Mouse (Mus musculus) heart, embryonic 14.5 days (tissue): ENCODE measurements around the gene Zdhhc5. TPM values are rescaled to one million over a fixed set of nuclear protein-coding genes. Genes with fewer than 3 reads are reported as not detected.
"Not testable (repeated sequence)": the region's sequence is repeated elsewhere in the genome, so short reads cannot be mapped to it uniquely, and the experiment has no call there.

Source experiments
- ATAC-seq: fragments of 200-750 bp; cut with Nextera tagmentation; 2 replicates; pipeline ENCODE4 v1.8.0; 2017; ENCODE audit warnings: low read depth, moderate TSS enrichment; ENCODE audit not compliant: insufficient number of reproducible peaks, insufficient read depth, low FRiP score
- H3K27ac ChIP-seq, 2 experiments: fragments of 200-500 bp in 1 of 2; fragments of 300-500 bp in 1 of 2; sonication (generic) in 1 of 2; replicated peaks in 1 of 2; 2 replicates each; pipeline ENCODE4 v1.5.1; 2012 to 2014; ENCODE audit warnings: low read depth in 2 of 2, low read length in 2 of 2, control low read depth in 1 of 2, mild to moderate bottlenecking in 1 of 2, mixed read lengths in 1 of 2; ENCODE audit not compliant: control insufficient read depth in 1 of 2, insufficient read depth in 1 of 2
- H3K27me3 ChIP-seq: fragments of 300-500 bp; sonication (generic); 2 replicates; pipeline ENCODE4 v1.6.1; 2014; ENCODE audit warnings: mild to moderate bottlenecking, low read length, control low read depth; ENCODE audit not compliant: control insufficient read depth, insufficient read depth
- H3K36me3 ChIP-seq: fragments of 300-500 bp; sonication (generic); 2 replicates; pipeline ENCODE4 v1.6.1; 2014; ENCODE audit warnings: mild to moderate bottlenecking, control low read depth, low read length, mixed read lengths; ENCODE audit not compliant: control insufficient read depth, insufficient read depth
- H3K4me1 ChIP-seq, 2 experiments: fragments of 200-500 bp in 1 of 2; fragments of 300-500 bp in 1 of 2; sonication (generic) in 1 of 2; 2 replicates each; pipeline ENCODE4 v1.6.1; 2012 to 2014; ENCODE audit warnings: low read length in 2 of 2, control low read depth in 1 of 2, mixed read lengths in 1 of 2; ENCODE audit not compliant: control insufficient read depth in 2 of 2, insufficient read depth in 2 of 2
- H3K4me2 ChIP-seq: fragments of 300-500 bp; sonication (generic); 2 replicates; pipeline ENCODE4 v1.6.1; 2014; ENCODE audit warnings: mild to moderate bottlenecking, low read length
- H3K4me3 ChIP-seq, 2 experiments: fragments of 200-500 bp in 1 of 2; fragments of 300-500 bp in 1 of 2; sonication (generic) in 1 of 2; 2 replicates each; pipeline ENCODE4 v1.5.1; 2012 to 2014; ENCODE audit warnings: low read length in 2 of 2, mild to moderate bottlenecking in 2 of 2, control low read depth in 1 of 2, low read depth in 1 of 2, moderate library complexity in 1 of 2; ENCODE audit not compliant: control insufficient read depth in 1 of 2, insufficient read depth in 1 of 2
- H3K9ac ChIP-seq: fragments of 300-500 bp; sonication (generic); 2 replicates; pipeline ENCODE4 v1.6.1; 2014; ENCODE audit warnings: mild to moderate bottlenecking, low read length
- H3K9me3 ChIP-seq: fragments of 300-500 bp; sonication (generic); 2 replicates; pipeline ENCODE4 v1.6.1; 2016; ENCODE audit warnings: low read length, control low read depth; ENCODE audit not compliant: control insufficient read depth
- WGBS: fragments of 180-500 bp; shearing (Covaris S2); extraction: QIAGEN DNeasy Blood & Tissue Kit; methylation state at CpG from one replicate; pipeline ENCODE4 v1.1.7; 2014; 5-methylcytosine and 5-hydroxymethylcytosine counted together
- polyA plus RNA-seq: library from polyadenylated mRNA; unstranded; fragments of >200 nt; fragmentation: Nextera tagmentation; extraction: Ambion mirVana; gene quantifications from 2 replicates; pipeline ENCODE4 v1.2.1, GENCODE M21; 2014

Zdhhc5 gene
- polyA plus RNA-seq, 1 experiment from 2014 or later = 27.1 TPM

GRCm38 (mm10) chr2:84688080-84688844 is 26.7 kb downstream of the Zdhhc5 start:
- Histone ChIP-seq H3K27me3 (no peaks in the 10 kb centered on the region), H3K27ac (no peak overlapping the region), H3K9me3 (0 out of 2 replicates have a peak, but pooled peaks cover 3% of the 10 kb centered on the region), H3K36me3 (peaks cover 84% of the 10 kb centered on the region), H3K9ac (no peak overlapping the region), H3K4me3 (no peak overlapping the region), H3K4me1 (no peaks in the 10 kb centered on the region), H3K4me2 (no peak overlapping the region)
- WGBS = 56% methylated on average over 2 of the region's 2 CpGs
- no peak for ATAC-seq

DNA sequence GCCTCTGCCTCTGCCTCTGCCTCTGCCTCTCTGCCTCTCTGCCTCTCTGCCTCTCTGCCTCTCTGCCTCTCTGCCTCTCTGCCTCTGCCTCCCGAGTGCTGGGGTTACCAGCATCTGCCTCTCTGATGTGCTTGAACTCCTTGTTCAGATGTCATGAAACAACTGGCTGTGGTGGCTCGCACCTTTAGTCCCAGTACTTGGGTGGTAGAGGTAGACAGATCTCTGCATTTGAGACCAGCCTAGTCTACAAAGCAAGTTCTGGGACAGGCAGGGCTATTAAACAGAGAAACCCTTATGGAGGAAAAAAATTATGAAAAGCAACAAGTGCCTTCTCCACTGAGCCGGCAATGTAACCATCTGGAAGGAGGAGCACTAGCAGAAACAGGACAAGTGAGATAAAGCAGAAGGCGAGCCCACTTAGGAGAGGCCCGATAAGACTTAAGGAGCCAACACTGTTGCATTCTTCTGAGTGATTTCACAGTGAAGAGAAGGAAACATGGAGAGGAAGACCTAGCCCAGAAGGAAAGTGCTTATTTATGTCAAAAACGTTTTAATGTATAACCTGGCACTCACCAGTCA is 32.3 kb downstream of the Zdhhc5 start:
- Histone ChIP-seq H3K4me2 (no peak overlapping the region), H3K9ac (no peak overlapping the region), H3K27ac (peak overlapping the region in 1 of 2 experiments; percentile 33; a peak in 1 of 4 replicates), H3K4me3 (no peak overlapping the region), H3K9me3 (0 out of 2 replicates have a peak, but pooled peaks cover 3% of the 10 kb centered on the region), H3K36me3 (peaks cover 39% of the 10 kb centered on the region), H3K4me1 (peaks cover 0 to 7% of the 10 kb centered on the region in 2 experiments; a peak in 1 of 4 replicates), H3K27me3 (no peaks in the 10 kb centered on the region)
- ATAC-seq = no peak
- WGBS = 20% methylated on average over 6 of the region's 6 CpGs

DNA sequence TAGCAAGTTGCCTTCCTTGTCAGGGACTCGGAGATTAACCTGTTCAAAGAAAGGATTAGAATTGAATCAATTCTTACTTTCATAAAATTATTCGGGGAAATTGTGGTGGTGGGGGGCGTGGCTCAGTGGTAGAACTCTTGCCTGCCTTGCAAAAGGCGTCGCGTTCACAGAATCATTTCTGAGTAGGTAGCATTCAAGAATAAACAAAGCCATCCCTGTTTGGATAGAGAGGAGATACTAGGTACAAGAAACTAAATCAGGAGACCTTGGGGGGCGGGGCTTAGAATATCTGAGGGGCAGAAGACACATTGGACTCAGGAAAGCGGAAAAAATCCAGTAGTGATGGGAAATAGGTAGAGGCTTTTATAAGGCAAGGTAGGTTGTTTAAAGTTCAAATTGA is 36.0 kb downstream of the Zdhhc5 start, which contains the start of gene Tmx2:
Gene Tmx2 (minus strand): TSS at position 125 of the 400 bp plus-strand sequence.
- Histone ChIP-seq H3K4me3 (peak within 1 kb of the TSS; percentile 81 to 88), H3K4me1 (peaks cover 0 to 20% of the 10 kb centered on the region in 2 experiments; a peak in 2 of 4 replicates), H3K4me2 (peak within 1 kb of the TSS; percentile 85), H3K36me3 (peaks cover 38% of the 10 kb centered on the region), H3K27ac (peak within 1 kb of the TSS in 1 of 2 experiments; percentile 61; a peak in 2 of 4 replicates), H3K9ac (peak within 1 kb of the TSS; percentile 87), H3K9me3 (no peaks in the 10 kb centered on the region), H3K27me3 (no peaks in the 10 kb centered on the region)
- no peak for ATAC-seq
- WGBS = 15% methylated on average over 8 of the region's 8 CpGs

DNA sequence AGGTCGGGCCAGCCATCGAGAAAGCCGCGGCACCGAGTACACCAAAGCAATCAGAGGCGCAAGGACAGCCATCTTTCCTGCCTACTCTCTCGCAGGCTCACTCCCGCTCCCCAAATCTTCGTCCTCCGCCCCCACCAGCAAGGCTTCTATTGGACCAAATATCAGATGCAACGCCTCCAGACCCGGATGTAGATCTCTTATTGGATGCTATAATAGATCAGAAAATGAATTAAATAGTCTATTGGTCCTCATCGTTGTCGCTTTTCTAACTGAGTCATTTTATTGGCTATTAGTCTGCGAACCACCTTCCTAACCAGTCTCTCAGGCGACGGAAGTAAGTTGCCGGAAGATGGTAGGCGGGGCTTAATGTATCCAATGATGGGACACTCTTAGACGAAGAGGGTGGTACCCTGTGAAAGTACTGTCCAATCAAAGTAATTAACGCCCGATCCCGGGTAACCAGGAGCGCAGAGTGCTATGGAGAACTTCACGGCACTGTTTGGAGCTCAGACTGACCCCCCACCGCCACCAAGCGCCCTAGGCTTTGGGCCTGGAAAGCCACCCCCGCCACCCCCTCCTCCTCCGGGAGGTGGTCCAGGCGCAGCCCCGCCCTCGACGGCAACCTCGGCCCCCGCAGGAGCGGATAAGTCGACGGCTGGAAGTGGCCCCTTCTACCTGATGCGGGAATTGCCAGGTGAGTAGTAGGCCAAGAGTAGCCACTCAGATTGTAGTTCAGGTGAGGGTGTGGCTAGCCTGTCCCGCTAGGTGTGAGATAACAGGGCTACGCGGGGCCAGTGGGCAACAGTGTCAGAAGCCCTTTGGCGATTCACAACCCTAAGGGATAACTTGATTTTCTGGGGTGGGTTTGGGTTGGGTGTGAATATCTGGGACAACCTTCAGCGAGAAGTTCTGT is 36.8 kb downstream of the Zdhhc5 start, which contains the start of the genes Gm28635 and Med19:
Gene Gm28635 (minus strand): TSS at position 74 of the 913 bp plus-strand sequence.
Gene Med19 (plus strand): TSS at position 435 of the 913 bp plus-strand sequence.
- Histone ChIP-seq H3K9me3 (no peaks in the 10 kb centered on the region), H3K4me3 (peak within 1 kb of the TSS; percentile 81 to 88), H3K9ac (peak within 1 kb of the TSS; percentile 87), H3K4me2 (peak within 1 kb of the TSS; percentile 85), H3K36me3 (peaks cover 45% of the 10 kb centered on the region), H3K4me1 (peaks cover 0 to 20% of the 10 kb centered on the region in 2 experiments; a peak in 2 of 4 replicates), H3K27me3 (no peaks in the 10 kb centered on the region), H3K27ac (peak within 1 kb of the TSS; percentile 75 to 81)
- WGBS = under 1% methylated on average over 44 of the region's 44 CpGs
- ATAC-seq = peak; percentile 99

DNA sequence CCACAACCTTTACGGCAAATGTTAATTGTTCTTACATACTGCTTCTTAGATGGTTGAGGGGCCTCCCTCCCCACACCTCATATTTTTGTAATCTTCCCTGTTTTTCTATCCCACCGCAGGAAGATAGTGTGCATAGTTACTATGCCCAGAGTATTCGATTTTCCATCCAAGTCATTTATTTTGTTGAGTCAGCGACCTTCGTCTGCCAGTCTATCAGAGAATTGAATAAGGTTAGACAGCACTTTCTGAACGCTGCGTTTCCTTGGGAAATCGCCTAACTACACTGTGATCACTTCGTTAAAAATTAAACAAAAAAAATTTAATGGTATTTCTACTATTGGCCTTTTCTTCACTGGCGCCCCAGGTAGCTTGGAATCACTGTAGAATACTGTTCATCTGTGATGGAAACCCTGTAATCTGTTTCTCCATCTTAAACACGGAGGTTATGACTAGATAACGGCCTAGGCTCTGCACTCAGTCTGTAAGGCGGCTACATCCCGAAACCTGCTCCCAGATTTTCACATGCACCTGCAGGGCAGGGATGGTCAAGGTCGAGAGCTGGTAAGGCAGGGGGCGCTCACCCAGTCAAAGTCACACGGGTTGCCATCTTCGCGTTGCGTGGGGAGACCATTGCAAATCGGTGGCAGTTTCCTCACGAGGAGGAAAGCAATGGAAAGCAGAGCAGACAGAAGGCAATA is 37.6 kb downstream of the Zdhhc5 start:
- H3K9me3 ChIP-seq = no peaks in the 10 kb centered on the region
- peak overlapping the region; percentile 75 to 81 for H3K27ac ChIP-seq
- peaks cover 0 to 16% of the 10 kb centered on the region in 2 experiments; a peak in 2 of 4 replicates for H3K4me1 ChIP-seq
- no peaks in the 10 kb centered on the region for H3K27me3 ChIP-seq
- peak overlapping the region; percentile 79 for H3K4me2 ChIP-seq
- peak; percentile 45 for ATAC-seq
- peak overlapping the region; percentile 69 to 81 for H3K4me3 ChIP-seq
- peak overlapping the region; percentile 82 for H3K9ac ChIP-seq
- H3K36me3 ChIP-seq = peaks cover 53% of the 10 kb centered on the region
- 8% methylated on average over 22 of the region's 22 CpGs for WGBS

DNA sequence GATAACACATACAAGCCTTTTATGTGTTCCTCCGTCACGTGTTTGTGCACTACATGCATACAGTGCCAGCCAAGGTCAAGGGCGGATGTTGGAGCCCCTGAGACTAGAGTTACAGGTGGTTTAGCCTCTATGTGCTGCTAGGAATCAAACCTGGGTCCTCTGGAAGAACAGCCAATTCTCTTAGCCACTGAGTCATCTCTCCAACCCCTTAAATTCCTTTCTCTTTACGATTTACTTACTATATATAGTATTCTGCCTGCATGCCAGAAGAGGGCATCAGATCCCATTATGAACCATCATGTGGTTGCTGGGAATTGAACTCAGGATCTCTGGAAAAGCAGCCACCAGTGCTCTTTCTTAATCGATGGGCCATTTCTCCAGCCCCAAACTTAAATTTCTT is 43.4 kb downstream of the Zdhhc5 start:
- H3K4me3 ChIP-seq, H3K9ac ChIP-seq, H3K9me3 ChIP-seq, ATAC-seq, H3K27me3 ChIP-seq: not testable (repeated sequence)
- Histone ChIP-seq H3K4me2 (0 out of 2 replicates have a peak overlapping the region, but pooled peaks have one; percentile 81), H3K27ac (peak overlapping the region in 1 of 2 experiments; percentile 91; a peak in 1 of 4 replicates), H3K4me1 (peaks cover 3 to 18% of the 10 kb centered on the region in 2 experiments), H3K36me3 (peaks cover 57% of the 10 kb centered on the region)
- whole genome bisulfite sequencing = 57% methylated on average over 4 of the region's 5 CpGs
